Mouse (Mus musculus): ENCODE measurements around the gene Rbms3. TPM values are rescaled to one million over a fixed set of nuclear protein-coding genes. Genes with fewer than 3 reads are reported as not detected.

The Rbms3 gene
- total and polyA plus RNA-seq, 3 experiments: 8.1 to 12.5 (median 8.8) TPM

DNA sequence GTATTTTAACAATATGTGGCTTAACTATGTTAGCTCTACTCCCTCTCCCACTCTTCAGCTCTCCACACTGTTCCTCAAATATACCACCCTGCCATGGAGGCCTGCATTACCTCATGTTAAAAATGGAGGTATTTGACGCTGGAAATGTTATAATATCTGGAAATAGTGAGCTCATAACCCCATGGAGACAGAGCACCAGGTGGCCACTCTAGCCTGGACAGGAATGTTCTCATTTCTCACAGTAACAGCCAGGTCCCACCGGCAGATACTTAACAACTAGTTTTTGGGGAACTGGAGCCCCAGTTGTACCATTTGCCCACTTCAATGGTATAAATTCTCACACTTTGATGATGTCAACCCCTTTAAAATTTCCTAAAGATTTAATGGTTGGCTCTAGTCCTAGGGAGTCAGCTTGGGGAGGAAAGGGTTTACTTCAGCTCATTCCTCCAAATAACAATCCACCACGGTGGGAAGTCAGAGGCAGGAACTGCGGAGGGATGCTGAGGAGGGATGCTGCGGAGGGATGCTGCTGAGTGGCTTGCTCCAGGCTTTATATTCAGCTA, 9.0 kb upstream of the Rbms3 start:
- no peaks in the 10 kb centered on the region for H3K79me2 ChIP-seq (replicated peaks; ENCODE audit: control insufficient read depth, insufficient read depth, low read length)
- no peaks in the 10 kb centered on the region for H3K4me1 ChIP-seq (ENCODE audit: control insufficient read depth, insufficient read depth, low read length)
- no peak for TF ChIP-seq EP300 (IDR thresholded peaks at IDR 0.05; ENCODE audit: insufficient read depth, low read depth, low read length)
- no peak for TF ChIP-seq POLR2A (IDR thresholded peaks at IDR 0.05; ENCODE audit: insufficient read depth, low read depth, low read length)
- TF ChIP-seq CTCF (IDR thresholded peaks at IDR 0.05): no peak
- no peaks in the 10 kb centered on the region for H3K36me3 ChIP-seq (ENCODE audit: control insufficient read depth, insufficient read depth, low read length)
- H3K9ac ChIP-seq (ENCODE audit: low read depth, low read length): no peak overlapping the region
- WGBS: 67% methylated on average over 5 of the region's 5 CpGs
- DNase-seq: no peak
- intact Hi-C loops (cut with DNase I): no loop called here
- H3K27me3 ChIP-seq (ENCODE audit: control insufficient read depth, insufficient read depth, low read length): peaks cover 2% of the 10 kb centered on the region; the same call in 1 of the 2 replicates
- H3K27ac ChIP-seq: no peak overlapping the region
- no peak overlapping the region for H3K4me3 ChIP-seq

DNA sequence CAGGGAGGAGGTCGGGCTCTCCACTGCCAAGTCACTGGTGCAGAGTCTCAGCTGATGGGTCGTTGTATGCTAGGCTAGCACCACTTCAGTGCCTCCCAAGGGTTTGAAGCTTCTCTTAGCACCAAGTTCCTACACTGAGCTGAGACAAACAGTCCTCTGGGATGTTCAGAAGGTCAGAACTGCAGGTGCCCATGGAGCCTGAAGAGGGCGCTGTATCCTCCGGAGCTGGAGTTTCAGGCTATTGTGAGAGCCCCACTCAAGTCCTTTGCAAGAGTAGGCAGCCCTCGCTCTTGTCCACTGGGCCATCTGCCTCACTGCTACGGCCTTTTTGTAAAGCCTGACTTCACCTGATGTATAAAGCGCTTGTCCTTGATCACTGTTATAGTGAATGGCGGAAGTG, 6.8 kb upstream of the Rbms3 start:
- Histone ChIP-seq H3K4me3 (no peak overlapping the region), H3K4me1 (ENCODE audit: control insufficient read depth, insufficient read depth, low read length) (no peaks in the 10 kb centered on the region), H3K27ac (no peak overlapping the region), H3K27me3 (ENCODE audit: control insufficient read depth, insufficient read depth, low read length) (no peaks in the 10 kb centered on the region), H3K79me2 (replicated peaks; ENCODE audit: control insufficient read depth, insufficient read depth, low read length) (no peaks in the 10 kb centered on the region), H3K9ac (ENCODE audit: low read depth, low read length) (no peak overlapping the region), H3K36me3 (ENCODE audit: control insufficient read depth, insufficient read depth, low read length) (no peaks in the 10 kb centered on the region)
- TF ChIP-seq CTCF (IDR thresholded peaks at IDR 0.05): no peak
- TF ChIP-seq EP300 (IDR thresholded peaks at IDR 0.05; ENCODE audit: insufficient read depth, low read depth, low read length): no peak
- TF ChIP-seq POLR2A (IDR thresholded peaks at IDR 0.05; ENCODE audit: insufficient read depth, low read depth, low read length): no peak
- DNase-seq: no peak
- intact Hi-C loops (cut with DNase I): no loop called here
- 86% methylated on average over 8 of the region's 8 CpGs for WGBS

DNA sequence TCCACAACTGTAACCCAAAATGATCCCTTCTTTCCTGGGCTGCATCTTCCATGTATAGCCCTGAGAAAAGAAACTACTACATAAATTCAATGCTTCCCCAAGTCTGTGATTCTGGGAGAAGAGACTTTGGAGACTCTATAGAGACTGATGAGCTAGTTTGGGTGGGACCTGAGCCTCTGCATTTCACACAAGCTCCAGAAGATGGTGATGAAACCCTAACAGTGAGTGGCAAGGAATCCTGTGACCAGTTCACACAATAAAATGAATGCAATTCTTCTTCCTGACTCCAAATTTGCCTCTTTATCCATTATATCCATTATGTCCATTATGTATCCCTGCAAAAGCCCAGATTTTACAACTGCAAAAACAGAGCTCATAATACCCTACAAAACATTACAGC, 2.5 kb downstream of the Rbms3 start:
- H3K9ac ChIP-seq (ENCODE audit: low read depth, low read length): no peak overlapping the region
- intact Hi-C loops (cut with DNase I): no loop called here
- H3K27me3 ChIP-seq (ENCODE audit: control insufficient read depth, insufficient read depth, low read length): peaks cover 1% of the 10 kb centered on the region; the same call in 1 of the 2 replicates
- H3K27ac ChIP-seq: no peak overlapping the region
- no peak overlapping the region for H3K4me3 ChIP-seq
- TF ChIP-seq POLR2A (IDR thresholded peaks at IDR 0.05; ENCODE audit: insufficient read depth, low read depth, low read length) (no peak), CTCF (IDR thresholded peaks at IDR 0.05) (no peak)
- no peaks in the 10 kb centered on the region for H3K36me3 ChIP-seq (ENCODE audit: control insufficient read depth, insufficient read depth, low read length)
- H3K4me1 ChIP-seq (ENCODE audit: control insufficient read depth, insufficient read depth, low read length): no peaks in the 10 kb centered on the region
- no peak for DNase-seq
- no peaks in the 10 kb centered on the region for H3K79me2 ChIP-seq (replicated peaks; ENCODE audit: control insufficient read depth, insufficient read depth, low read length)

DNA sequence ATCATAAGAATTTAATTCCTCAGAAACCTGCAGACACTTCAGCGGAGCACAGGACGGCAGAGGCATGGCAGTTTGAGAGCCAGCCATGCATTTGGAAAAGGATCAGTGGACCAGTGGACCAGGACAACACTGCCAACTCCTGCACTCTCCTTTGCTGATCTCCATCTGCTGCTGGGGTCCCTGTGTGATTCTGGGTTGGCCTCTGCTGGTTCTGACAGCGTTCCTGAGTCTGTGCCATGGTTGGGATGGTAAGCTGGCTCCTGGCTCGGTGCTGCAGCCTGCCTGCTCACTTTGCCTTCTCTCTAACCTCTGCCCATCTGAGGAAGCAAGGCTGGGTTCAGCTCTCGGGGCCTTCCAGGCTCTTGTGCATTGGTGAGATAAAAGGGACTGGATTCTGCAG, 28.9 kb downstream of the Rbms3 start:
- Histone ChIP-seq H3K27me3 (ENCODE audit: control insufficient read depth, insufficient read depth, low read length) (no peaks in the 10 kb centered on the region), H3K79me2 (replicated peaks; ENCODE audit: control insufficient read depth, insufficient read depth, low read length) (no peaks in the 10 kb centered on the region), H3K27ac (no peak overlapping the region), H3K9ac (ENCODE audit: low read depth, low read length) (no peak overlapping the region), H3K36me3 (ENCODE audit: control insufficient read depth, insufficient read depth, low read length) (no peaks in the 10 kb centered on the region), H3K4me3 (no peak overlapping the region), H3K4me1 (ENCODE audit: control insufficient read depth, insufficient read depth, low read length) (no peaks in the 10 kb centered on the region)
- intact Hi-C loops (cut with DNase I): no loop called here
- WGBS: 72% methylated on average over 5 of the region's 5 CpGs
- TF ChIP-seq CTCF (IDR thresholded peaks at IDR 0.05) (no peak), POLR2A (IDR thresholded peaks at IDR 0.05; ENCODE audit: insufficient read depth, low read depth, low read length) (no peak), EP300 (IDR thresholded peaks at IDR 0.05; ENCODE audit: insufficient read depth, low read depth, low read length) (no peak)
- DNase-seq: no peak

DNA sequence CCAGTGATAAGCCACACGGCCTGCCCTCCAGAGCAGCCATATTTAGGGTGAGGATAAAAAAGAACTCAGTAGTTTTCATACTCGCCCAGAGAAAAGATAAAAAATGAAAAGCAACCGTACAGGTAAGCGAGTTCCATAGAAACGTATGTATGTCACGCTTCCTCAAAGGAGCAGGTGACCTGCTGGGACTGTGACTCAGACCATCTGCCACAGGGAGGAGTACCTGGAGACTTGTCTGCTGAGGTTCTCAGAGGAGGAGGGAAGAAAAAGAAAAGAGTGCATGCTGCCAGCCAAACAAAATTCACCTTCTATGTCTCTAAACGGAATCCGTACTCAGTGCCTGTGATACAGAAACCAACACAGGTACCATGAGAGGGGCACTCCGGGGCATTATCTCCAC, 30.4 kb downstream of the Rbms3 start:
- no peak for TF ChIP-seq EP300 (IDR thresholded peaks at IDR 0.05; ENCODE audit: insufficient read depth, low read depth, low read length)
- TF ChIP-seq POLR2A (IDR thresholded peaks at IDR 0.05; ENCODE audit: insufficient read depth, low read depth, low read length): no peak
- no peak for TF ChIP-seq CTCF (IDR thresholded peaks at IDR 0.05)
- intact Hi-C loops (cut with DNase I): no loop called here
- Histone ChIP-seq H3K79me2 (replicated peaks; ENCODE audit: control insufficient read depth, insufficient read depth, low read length) (no peaks in the 10 kb centered on the region), H3K4me1 (ENCODE audit: control insufficient read depth, insufficient read depth, low read length) (no peaks in the 10 kb centered on the region), H3K4me3 (no peak overlapping the region), H3K27me3 (ENCODE audit: control insufficient read depth, insufficient read depth, low read length) (no peaks in the 10 kb centered on the region), H3K9ac (ENCODE audit: low read depth, low read length) (no peak overlapping the region), H3K27ac (no peak overlapping the region), H3K36me3 (ENCODE audit: control insufficient read depth, insufficient read depth, low read length) (no peaks in the 10 kb centered on the region)
- 86% methylated on average over 9 of the region's 9 CpGs for whole genome bisulfite sequencing
- DNase-seq: no peak

DNA sequence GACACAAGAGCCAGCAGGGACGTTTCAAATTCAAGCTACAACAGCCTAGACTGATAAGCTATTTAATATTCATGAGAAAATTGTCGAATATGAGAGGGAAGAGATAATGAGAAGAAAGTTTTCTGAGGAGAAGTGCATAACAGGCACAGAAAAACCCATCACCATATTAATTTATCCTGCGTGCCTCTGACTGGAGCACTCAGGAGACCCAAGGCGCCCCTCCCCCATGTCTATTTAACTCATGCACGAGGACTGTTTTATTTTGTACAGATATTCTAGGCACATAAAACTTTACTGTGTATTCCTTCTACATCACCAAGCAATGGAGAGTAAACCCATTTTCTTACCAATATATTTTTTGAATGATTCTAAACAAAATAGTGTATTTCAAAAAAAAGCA, 33.6 kb downstream of the Rbms3 start:
- WGBS: 55% methylated on average over 5 of the region's 5 CpGs
- H3K27ac ChIP-seq: no peak overlapping the region
- no peaks in the 10 kb centered on the region for H3K79me2 ChIP-seq (replicated peaks; ENCODE audit: control insufficient read depth, insufficient read depth, low read length)
- TF ChIP-seq CTCF (IDR thresholded peaks at IDR 0.05) (no peak), POLR2A (IDR thresholded peaks at IDR 0.05; ENCODE audit: insufficient read depth, low read depth, low read length) (no peak), EP300 (IDR thresholded peaks at IDR 0.05; ENCODE audit: insufficient read depth, low read depth, low read length) (no peak)
- no peak overlapping the region for H3K9ac ChIP-seq (ENCODE audit: low read depth, low read length)
- intact Hi-C loops (cut with DNase I): no loop called here
- DNase-seq: no peak
- no peaks in the 10 kb centered on the region for H3K36me3 ChIP-seq (ENCODE audit: control insufficient read depth, insufficient read depth, low read length)
- no peaks in the 10 kb centered on the region for H3K27me3 ChIP-seq (ENCODE audit: control insufficient read depth, insufficient read depth, low read length)
- H3K4me3 ChIP-seq: no peak overlapping the region
- no peaks in the 10 kb centered on the region for H3K4me1 ChIP-seq (ENCODE audit: control insufficient read depth, insufficient read depth, low read length)
